Mouse (Mus musculus) lung, embryonic 15.5 days (tissue): ENCODE results near the gene Inpp4b. TPM values are rescaled to one million over a fixed set of nuclear protein-coding genes. Genes with fewer than 3 reads are reported as not detected.
"Not testable (repeated sequence)": the region's sequence is repeated elsewhere in the genome, so short reads cannot be mapped to it uniquely, and the experiment has no call there.

ENCODE experiments used
- ATAC-seq: fragments of 200-750 bp; cut with Nextera tagmentation; 2 replicates; pipeline ENCODE4 v1.8.0; 2017; ENCODE audit warnings: moderate number of reproducible peaks, borderline replicate concordance; ENCODE audit not compliant: low FRiP score, low TSS enrichment; ENCODE audit errors: extremely low read depth
- H3K27ac ChIP-seq: fragments of 300-500 bp; sonication (generic); 2 replicates; pipeline ENCODE4 v1.5.1; 2015; ENCODE audit warnings: moderate library complexity, mild to moderate bottlenecking, inconsistent platforms
- H3K27me3 ChIP-seq: fragments of 300-500 bp; sonication (generic); 2 replicates; pipeline ENCODE4 v1.6.1; 2015; ENCODE audit warnings: inconsistent platforms
- H3K36me3 ChIP-seq: fragments of 300-500 bp; sonication (generic); 2 replicates; pipeline ENCODE4 v1.6.1; 2015; ENCODE audit warnings: inconsistent platforms
- H3K4me1 ChIP-seq: fragments of 300-500 bp; sonication (generic); 2 replicates; pipeline ENCODE4 v1.6.1; 2015; ENCODE audit warnings: inconsistent platforms
- H3K4me2 ChIP-seq: fragments of 300-500 bp; sonication (generic); 2 replicates; pipeline ENCODE4 v1.6.1; 2015; ENCODE audit warnings: inconsistent platforms, mild to moderate bottlenecking, moderate library complexity
- H3K4me3 ChIP-seq: fragments of 300-500 bp; sonication (generic); 2 replicates; pipeline ENCODE4 v1.5.1; 2015; ENCODE audit warnings: mild to moderate bottlenecking, inconsistent platforms
- H3K9ac ChIP-seq: fragments of 300-500 bp; sonication (generic); 2 replicates; pipeline ENCODE4 v1.6.1; 2015; ENCODE audit warnings: inconsistent platforms
- H3K9me3 ChIP-seq: fragments of 300-500 bp; sonication (generic); 2 replicates; pipeline ENCODE4 v1.6.1; 2016; ENCODE audit warnings: inconsistent platforms
- WGBS: fragments of 180-500 bp; shearing (Covaris S2); methylation state at CpG from one replicate; pipeline ENCODE4 v1.1.7; 2015; 5-methylcytosine and 5-hydroxymethylcytosine counted together
- polyA plus RNA-seq: library from polyadenylated mRNA; unstranded; fragments of >200 nt; fragmentation: Nextera tagmentation; extraction: Ambion mirVana; gene quantifications from 2 replicates; pipeline ENCODE4 v1.2.1, GENCODE M21; 2015

Gene Inpp4b
- polyA plus RNA-seq, 1 experiment from 2014 or later = 9.7 TPM

DNA sequence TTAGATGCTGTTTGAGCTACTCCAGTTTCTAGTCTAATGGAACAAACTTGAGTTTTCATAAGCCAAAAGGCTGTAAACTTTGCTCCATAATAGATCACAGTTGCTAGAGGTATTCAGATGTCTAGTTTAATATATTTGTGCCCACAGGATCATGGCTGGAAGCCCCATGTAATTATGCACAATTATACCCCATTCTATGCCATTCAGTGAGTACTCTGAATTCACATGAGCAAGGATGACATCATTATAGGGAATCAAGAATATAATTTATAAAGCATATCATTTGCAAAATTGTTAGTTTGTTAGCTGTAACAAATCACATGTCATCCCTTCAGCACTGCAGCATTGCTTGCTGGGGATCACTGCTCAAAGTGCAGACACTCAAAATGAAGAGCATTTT is 736.9 kb downstream of the Inpp4b start:
- H3K4me2 ChIP-seq = no peak overlapping the region
- no peaks in the 10 kb centered on the region for H3K36me3 ChIP-seq
- H3K4me1 ChIP-seq = no peaks in the 10 kb centered on the region
- H3K27ac ChIP-seq = no peak overlapping the region
- no peak overlapping the region for H3K9ac ChIP-seq
- no peak overlapping the region for H3K4me3 ChIP-seq
- H3K27me3 ChIP-seq = no peaks in the 10 kb centered on the region
- no peak for ATAC-seq
- no peaks in the 10 kb centered on the region for H3K9me3 ChIP-seq

DNA sequence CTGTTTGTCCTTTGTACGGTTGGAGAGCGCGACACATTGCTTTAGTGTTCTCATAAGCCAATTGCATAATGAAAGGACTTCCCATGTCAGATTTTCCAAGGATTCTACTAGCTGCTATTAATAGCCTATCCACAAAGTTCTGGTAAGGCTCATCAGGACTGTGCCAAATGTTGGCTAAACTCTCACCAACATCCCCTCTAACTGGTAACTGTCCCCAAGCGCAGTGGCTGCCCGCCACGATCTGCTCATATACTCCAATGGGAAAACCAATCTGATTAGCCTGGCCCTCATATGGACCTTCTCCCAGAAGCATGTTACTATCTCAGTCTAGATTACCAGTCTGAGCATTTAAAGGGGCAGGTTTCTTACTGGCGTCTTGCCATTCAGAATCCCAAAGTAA is 744.3 kb downstream of the Inpp4b start:
- ATAC-seq, H3K27ac ChIP-seq, H3K36me3 ChIP-seq, H3K4me2 ChIP-seq, H3K9me3 ChIP-seq, H3K27me3 ChIP-seq, H3K9ac ChIP-seq, H3K4me1 ChIP-seq, H3K4me3 ChIP-seq: not testable (repeated sequence)
- 91% methylated on average over 7 of the region's 7 CpGs for WGBS

DNA sequence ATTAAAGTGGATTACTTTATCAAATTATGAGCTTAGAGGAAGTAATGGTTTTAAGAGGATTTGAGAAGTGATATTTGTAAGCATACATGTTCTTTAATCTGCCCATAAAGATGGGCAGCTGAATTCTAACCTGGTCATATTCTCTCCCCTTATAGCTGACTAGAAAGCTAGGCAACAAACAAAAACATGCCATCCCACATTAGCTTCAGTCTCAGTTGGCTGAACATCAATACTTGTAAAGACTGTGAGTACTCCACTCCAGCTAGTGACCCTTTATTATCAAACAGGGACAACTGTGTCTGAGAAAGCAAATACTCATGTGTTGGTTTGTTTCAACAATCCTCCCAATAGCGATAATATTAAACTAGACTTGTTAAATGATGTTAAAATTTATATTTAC is 748.5 kb downstream of the Inpp4b start:
- Histone ChIP-seq H3K4me3 (no peak overlapping the region), H3K27ac (no peak overlapping the region), H3K9ac (no peak overlapping the region), H3K27me3 (no peaks in the 10 kb centered on the region), H3K36me3 (no peaks in the 10 kb centered on the region), H3K9me3 (no peaks in the 10 kb centered on the region), H3K4me1 (no peaks in the 10 kb centered on the region), H3K4me2 (no peak overlapping the region)
- no peak for ATAC-seq
- 50% methylated on average over 1 of the region's 1 CpGs for WGBS

DNA sequence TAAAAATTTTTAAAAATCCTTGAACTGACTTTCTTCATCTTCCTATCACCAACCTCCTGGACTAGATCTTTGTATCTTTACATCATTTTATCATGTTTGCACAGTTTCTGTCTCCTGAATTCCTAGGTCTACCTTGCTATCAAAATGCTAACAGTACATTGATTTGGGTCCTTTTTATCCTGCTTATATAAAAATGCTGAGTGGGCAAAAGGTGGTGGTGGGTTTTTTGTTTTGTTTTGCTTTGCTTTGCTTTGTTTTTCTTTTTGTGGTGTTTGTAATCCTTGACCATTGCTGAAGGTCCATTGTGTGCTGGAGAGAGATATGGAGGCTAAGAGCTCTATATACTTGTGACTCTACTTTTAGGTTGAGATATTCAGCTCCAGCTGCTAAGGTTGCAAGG is 750.9 kb downstream of the Inpp4b start:
- H3K27ac ChIP-seq = no peak overlapping the region
- no peaks in the 10 kb centered on the region for H3K4me1 ChIP-seq
- no peak overlapping the region for H3K4me2 ChIP-seq
- ATAC-seq = no peak
- no peak overlapping the region for H3K9ac ChIP-seq
- no peaks in the 10 kb centered on the region for H3K27me3 ChIP-seq
- no peak overlapping the region for H3K4me3 ChIP-seq
- H3K9me3 ChIP-seq = no peaks in the 10 kb centered on the region
- no peaks in the 10 kb centered on the region for H3K36me3 ChIP-seq

DNA sequence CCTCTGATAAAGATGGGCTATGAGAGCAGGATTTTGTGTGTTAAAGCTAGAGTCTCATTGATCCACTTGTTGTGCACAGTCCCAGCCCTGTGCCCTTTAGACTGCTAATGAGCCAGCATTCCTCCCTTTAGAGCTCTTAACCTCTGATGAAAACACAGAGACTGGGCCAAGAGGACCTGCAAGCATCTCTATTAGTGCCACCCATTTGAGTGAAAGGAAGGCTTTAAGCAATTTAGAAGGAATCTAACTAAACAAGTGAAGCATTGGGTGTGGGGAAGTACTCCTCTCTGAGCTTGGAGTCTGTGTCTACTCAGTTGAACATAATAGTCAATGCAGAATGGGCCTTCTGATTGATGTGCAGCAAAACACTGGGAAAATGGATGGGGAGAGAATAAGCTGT is 762.2 kb downstream of the Inpp4b start:
- H3K9ac ChIP-seq = no peak overlapping the region
- ATAC-seq = no peak
- H3K4me3 ChIP-seq = no peak overlapping the region
- H3K9me3 ChIP-seq = no peaks in the 10 kb centered on the region
- no peak overlapping the region for H3K27ac ChIP-seq
- no peaks in the 10 kb centered on the region for H3K36me3 ChIP-seq
- no peak overlapping the region for H3K4me2 ChIP-seq
- no peaks in the 10 kb centered on the region for H3K27me3 ChIP-seq
- H3K4me1 ChIP-seq = no peaks in the 10 kb centered on the region

DNA sequence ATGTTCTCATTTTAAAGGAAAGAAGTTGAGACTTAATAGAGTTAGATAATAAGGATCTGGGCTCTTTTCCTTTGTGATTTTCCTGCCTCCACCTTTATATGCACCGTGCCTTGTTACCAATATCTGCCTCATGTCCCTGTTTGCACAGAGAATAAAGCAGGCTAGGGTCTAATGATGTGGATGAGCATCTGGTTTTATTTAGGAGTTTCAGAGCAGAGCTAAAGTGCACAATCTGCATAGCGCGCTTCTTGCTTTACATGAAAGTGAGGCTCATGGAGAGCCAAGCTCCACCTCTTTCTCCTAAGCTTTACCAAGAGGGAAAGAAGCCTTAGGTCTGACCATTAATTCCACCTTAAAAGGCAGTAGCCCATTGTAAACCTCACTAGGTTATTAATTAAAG is 763.8 kb downstream of the Inpp4b start:
- H3K27me3 ChIP-seq = no peaks in the 10 kb centered on the region
- H3K4me3 ChIP-seq = no peak overlapping the region
- no peak overlapping the region for H3K27ac ChIP-seq
- no peaks in the 10 kb centered on the region for H3K9me3 ChIP-seq
- no peak for ATAC-seq
- 77% methylated on average over 3 of the region's 3 CpGs for WGBS
- H3K36me3 ChIP-seq = no peaks in the 10 kb centered on the region
- H3K4me1 ChIP-seq = no peaks in the 10 kb centered on the region
- no peak overlapping the region for H3K4me2 ChIP-seq
- no peak overlapping the region for H3K9ac ChIP-seq

DNA sequence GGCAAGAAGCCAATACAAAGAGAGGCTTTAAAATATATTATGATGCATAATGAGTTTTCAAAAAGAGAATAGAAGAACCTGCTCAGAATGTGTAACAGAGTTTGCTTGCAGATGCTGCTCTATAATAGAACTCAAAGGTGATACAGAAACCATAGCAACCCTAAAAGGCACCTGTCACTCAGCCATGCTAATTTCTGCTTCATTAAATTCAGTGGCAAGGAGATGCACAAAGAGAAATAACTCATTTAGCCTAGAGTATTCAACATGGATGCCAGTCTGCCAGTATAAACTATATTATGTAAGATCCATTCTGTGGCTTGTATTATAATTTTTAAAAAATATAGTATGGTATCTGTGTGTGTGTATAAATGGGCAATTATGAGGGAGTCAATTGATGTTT is 807.9 kb downstream of the Inpp4b start:
- no peak for ATAC-seq
- H3K4me1 ChIP-seq = no peaks in the 10 kb centered on the region
- no peak overlapping the region for H3K27ac ChIP-seq
- no peak overlapping the region for H3K9ac ChIP-seq
- H3K9me3 ChIP-seq = no peaks in the 10 kb centered on the region
- no peaks in the 10 kb centered on the region for H3K36me3 ChIP-seq
- H3K4me3 ChIP-seq = no peak overlapping the region
- no peaks in the 10 kb centered on the region for H3K27me3 ChIP-seq
- no peak overlapping the region for H3K4me2 ChIP-seq

DNA sequence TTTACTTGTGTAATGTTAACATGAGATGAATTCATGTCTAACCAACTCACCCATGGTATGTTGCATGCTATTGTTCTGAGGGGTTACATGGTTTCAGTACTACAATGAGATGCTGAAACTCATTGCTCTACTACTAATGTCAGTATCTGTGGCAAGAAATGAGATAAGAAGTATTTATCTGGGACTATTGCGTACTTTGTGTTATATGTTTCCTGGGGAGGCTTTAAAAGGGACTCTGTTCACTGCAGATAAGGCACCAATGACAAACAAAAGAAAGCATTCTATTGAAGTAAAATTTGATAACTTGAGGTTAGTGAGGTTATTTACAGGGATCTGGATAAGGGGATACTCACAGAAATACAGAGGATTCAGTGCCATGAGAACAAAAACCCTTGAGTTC is 815.6 kb downstream of the Inpp4b start:
- H3K27ac ChIP-seq = no peak overlapping the region
- H3K36me3 ChIP-seq = no peaks in the 10 kb centered on the region
- H3K4me1 ChIP-seq = no peaks in the 10 kb centered on the region
- no peak overlapping the region for H3K9ac ChIP-seq
- H3K4me3 ChIP-seq = no peak overlapping the region
- WGBS = 40% methylated on average over 1 of the region's 1 CpGs
- no peak overlapping the region for H3K4me2 ChIP-seq
- H3K27me3 ChIP-seq = no peaks in the 10 kb centered on the region
- no peak for ATAC-seq
- H3K9me3 ChIP-seq = no peaks in the 10 kb centered on the region
